Mouse (Mus musculus): ENCODE results near the gene Cdc42bpg. TPM values are rescaled to one million over a fixed set of nuclear protein-coding genes. Genes with fewer than 3 reads are reported as not detected.
"Not testable (repeated sequence)": the region's sequence is repeated elsewhere in the genome, so short reads cannot be mapped to it uniquely, and the experiment has no call there.

The Cdc42bpg gene
- polyA plus RNA-seq, 1 experiment from 2014 or later = 0.38 TPM

DNA sequence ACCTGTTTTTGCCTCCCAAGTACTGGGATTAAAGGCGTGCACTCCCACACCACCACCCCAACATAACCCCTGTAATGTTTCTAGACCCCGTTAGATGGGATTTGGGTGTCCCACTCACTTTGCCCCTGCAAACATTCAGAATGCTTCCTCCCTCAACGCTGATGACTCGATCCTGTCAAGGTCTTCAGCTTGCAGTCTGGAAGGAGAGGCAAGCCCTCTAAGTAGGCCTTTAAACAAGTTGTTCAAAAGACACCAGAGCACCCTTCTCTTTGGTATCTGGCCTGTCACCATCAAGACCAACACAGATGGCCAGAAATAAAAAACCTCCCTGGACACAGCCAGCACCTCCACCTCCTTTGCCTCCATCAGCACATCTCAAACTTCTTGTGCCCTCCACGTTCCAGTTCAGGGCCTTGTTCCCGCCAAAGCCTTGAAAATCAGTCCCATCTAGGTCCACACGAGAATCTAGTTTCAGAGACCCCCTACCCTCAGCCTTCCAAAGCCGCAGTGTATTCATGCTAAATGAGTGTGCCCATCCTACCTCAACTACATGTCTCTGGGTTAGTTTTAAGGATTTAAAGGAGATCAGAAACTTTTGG is 640 bp upstream of the Cdc42bpg start:
- no peak for DNase-seq (ENCODE audit: low spot score)
- Histone ChIP-seq H3K36me3 (peaks cover 16% of the 10 kb centered on the region; the same call in 1 of the 2 replicates), H3K4me3 (peak overlapping the region; percentile 82), H3K27me3 (ENCODE audit: insufficient read depth, poor library complexity, severe bottlenecking) (peaks cover 9% of the 10 kb centered on the region; the same call in 1 of the 2 replicates), H3K27ac (peak overlapping the region; percentile 94), H3K9me3 (no peaks in the 10 kb centered on the region), H3K4me1 (peaks cover 54% of the 10 kb centered on the region)
- 51% methylated on average over 8 of the region's 8 CpGs for WGBS

DNA sequence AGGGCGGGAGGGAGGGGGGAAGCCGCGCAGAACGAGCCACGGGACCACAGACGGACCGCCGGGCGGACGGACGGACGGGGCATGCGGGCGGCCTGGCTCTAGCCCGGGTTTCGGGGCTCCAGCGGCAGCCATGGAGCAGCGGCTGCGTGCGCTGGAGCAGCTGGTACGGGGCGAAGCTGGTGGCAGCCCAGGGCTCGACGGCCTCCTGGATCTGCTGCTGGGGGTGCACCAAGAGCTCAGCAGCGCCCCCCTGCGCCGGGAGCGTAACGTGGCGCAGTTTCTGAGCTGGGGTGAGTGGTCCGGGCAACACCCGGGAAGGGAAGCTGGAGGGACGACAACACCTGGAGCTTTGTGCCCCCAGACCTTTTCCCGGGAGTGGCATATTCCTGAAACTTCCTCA is 330 bp downstream of the Cdc42bpg start:
- Histone ChIP-seq H3K9me3 (no peaks in the 10 kb centered on the region), H3K36me3 (peaks cover 18% of the 10 kb centered on the region; the same call in 1 of the 2 replicates), H3K4me1 (peaks cover 53% of the 10 kb centered on the region), H3K27me3 (ENCODE audit: insufficient read depth, poor library complexity, severe bottlenecking) (peaks cover 9% of the 10 kb centered on the region; the same call in 1 of the 2 replicates), H3K27ac (peak overlapping the region; percentile 94), H3K4me3 (peak overlapping the region; percentile 82)
- DNase-seq (ENCODE audit: low spot score) = peak; percentile 91
- under 1% methylated on average over 34 of the region's 34 CpGs for WGBS

DNA sequence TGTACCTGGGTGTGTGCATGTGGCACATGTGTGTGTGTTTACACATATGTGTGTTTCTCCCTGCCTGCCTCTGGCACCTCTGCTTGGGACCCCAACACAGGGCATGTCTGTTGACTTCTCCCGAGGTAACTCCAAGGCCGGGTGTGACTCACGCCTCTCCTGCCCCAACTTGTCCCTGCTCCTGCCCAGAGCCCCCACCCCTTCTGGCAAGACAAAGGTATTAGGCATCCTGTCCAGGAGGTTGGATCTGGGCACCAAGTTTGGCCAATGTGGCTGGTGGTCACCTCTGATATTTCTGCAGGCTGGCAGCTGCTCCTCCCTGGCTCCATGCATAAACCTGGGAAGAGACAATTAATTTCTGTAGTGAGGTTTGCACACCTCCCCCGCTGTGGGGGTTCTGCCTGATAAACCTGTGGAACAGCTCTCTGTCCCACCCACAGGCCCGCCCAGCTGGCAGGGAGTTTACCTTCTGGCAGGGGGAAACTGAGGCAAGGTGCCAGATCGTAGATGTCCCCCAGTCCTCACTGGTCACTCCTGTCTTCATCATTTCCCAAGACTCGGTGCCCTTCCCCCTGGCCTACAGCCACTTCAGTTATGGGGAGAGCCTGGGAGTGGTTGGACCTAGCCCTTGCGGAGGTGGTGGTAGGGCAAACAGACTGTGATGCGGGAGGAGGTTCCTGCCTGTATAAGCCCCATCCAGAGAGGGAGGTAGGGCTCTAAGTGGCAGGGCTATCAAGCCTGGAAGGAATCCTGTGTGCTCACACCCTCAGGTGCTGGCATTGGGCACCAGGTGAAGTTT is 1.7 kb downstream of the Cdc42bpg start:
- WGBS = 80% methylated on average over 9 of the region's 9 CpGs
- DNase-seq (ENCODE audit: low spot score) = no peak
- Histone ChIP-seq H3K4me3 (no peak overlapping the region), H3K27me3 (ENCODE audit: insufficient read depth, poor library complexity, severe bottlenecking) (peaks cover 9% of the 10 kb centered on the region; the same call in 1 of the 2 replicates), H3K9me3 (no peaks in the 10 kb centered on the region), H3K36me3 (peaks cover 27% of the 10 kb centered on the region; the same call in 1 of the 2 replicates), H3K4me1 (peaks cover 53% of the 10 kb centered on the region), H3K27ac (0 out of 2 replicates have a peak overlapping the region, but pooled peaks have one; percentile 17)

DNA sequence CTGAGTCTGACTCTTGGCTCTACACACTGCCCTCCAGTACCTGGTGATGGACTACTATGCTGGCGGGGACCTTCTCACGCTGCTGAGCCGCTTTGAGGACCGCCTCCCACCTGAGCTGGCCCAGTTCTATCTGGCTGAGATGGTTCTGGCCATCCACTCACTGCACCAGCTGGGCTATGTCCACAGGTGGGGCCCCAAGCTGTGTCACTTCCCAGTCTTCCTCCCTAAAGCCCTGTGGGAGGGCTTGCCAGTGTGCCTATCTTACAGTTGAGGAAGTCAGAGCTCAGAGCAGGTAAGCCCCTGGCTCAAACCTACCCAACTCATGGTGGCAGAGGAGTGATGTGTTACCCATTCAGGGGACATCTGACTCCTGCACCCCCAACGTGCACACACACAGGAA is 3.9 kb downstream of the Cdc42bpg start:
- no peak for DNase-seq (ENCODE audit: low spot score)
- Histone ChIP-seq H3K27me3 (ENCODE audit: insufficient read depth, poor library complexity, severe bottlenecking) (peaks cover 9% of the 10 kb centered on the region; the same call in 1 of the 2 replicates), H3K36me3 (peaks cover 50% of the 10 kb centered on the region), H3K27ac (no peak overlapping the region), H3K4me3 (no peak overlapping the region), H3K9me3 (no peaks in the 10 kb centered on the region), H3K4me1 (peaks cover 34% of the 10 kb centered on the region)
- WGBS = 85% methylated on average over 5 of the region's 5 CpGs

DNA sequence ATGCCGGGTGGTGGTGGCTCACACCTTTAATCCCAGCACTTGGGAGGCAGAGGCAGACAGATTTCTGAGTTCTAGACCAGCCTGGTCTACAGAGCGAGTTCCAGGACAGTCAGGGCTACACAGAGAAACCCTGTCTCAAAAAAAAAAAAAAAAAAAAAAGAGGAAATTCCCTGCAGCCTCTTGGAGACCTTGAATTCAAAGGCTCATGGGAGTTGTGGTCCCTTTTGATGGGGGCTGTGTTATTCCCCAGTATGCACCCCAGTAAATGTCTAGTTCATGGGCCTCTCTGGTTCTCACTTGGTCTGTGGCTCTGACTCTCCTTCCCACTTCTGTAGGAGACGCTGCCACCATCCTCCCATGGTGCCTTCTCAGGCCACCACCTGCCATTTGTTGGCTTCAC is 5.5 kb downstream of the Cdc42bpg start:
- 84% methylated on average over 3 of the region's 3 CpGs for WGBS
- H3K36me3 ChIP-seq = peaks cover 65% of the 10 kb centered on the region

DNA sequence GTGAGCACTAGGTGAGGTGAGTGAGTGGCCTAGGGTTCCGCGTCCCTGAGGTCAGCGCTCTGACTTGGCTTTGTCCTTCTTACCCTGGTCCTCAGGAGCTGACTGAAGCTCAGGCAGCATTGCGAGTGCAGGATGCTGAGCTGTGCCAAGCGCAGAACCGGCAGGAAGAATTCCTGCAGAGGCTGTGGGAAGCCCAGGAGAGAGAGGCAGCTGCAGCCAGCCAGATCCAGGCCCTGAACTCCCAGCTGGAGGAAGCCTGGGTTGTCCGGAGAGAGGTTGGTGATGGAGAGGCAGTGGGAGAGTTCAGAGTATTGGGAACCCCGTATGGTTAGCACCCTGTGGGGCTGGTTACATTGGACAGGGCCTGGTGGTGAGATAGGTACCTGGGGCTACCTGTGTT is 7.5 kb downstream of the Cdc42bpg start:
- Histone ChIP-seq H3K4me3 (no peak overlapping the region), H3K4me1 (peaks cover 20% of the 10 kb centered on the region), H3K36me3 (peaks cover 85% of the 10 kb centered on the region), H3K9me3 (no peaks in the 10 kb centered on the region), H3K27ac (no peak overlapping the region), H3K27me3 (ENCODE audit: insufficient read depth, poor library complexity, severe bottlenecking) (no peaks in the 10 kb centered on the region)
- no peak for DNase-seq (ENCODE audit: low spot score)
- WGBS = 87% methylated on average over 8 of the region's 8 CpGs

More for the DNA sequence above, 5.5 kb downstream of the Cdc42bpg start:
- H3K4me1 ChIP-seq = peaks cover 33% of the 10 kb centered on the region
- not testable (repeated sequence) for H3K4me3 ChIP-seq; H3K27ac ChIP-seq; H3K27me3 ChIP-seq (ENCODE audit: insufficient read depth, poor library complexity, severe bottlenecking); H3K9me3 ChIP-seq; DNase-seq (ENCODE audit: low spot score)

DNA sequence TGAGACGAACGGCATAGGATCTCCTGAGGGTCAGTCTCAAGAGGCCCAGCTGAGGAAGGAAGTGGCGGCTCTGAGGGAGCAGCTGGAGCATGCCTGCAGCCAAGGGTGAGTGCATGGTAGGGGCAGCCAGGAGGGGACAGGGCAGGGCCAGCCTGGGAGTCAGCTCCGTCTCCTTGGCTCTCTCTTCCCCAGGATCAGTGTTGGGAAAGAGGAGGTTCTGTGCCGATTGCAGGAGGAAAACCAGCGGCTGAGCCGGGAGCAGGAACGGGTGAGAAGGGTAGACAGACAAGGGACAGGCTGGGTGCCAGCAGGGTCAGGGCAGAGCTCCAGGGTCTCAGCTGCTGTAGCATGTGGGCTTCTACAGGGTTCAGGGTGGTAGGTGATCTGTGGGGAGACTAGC is 8.3 kb downstream of the Cdc42bpg start:
- H3K9me3 ChIP-seq = no peaks in the 10 kb centered on the region
- WGBS = 75% methylated on average over 8 of the region's 8 CpGs

DNA sequence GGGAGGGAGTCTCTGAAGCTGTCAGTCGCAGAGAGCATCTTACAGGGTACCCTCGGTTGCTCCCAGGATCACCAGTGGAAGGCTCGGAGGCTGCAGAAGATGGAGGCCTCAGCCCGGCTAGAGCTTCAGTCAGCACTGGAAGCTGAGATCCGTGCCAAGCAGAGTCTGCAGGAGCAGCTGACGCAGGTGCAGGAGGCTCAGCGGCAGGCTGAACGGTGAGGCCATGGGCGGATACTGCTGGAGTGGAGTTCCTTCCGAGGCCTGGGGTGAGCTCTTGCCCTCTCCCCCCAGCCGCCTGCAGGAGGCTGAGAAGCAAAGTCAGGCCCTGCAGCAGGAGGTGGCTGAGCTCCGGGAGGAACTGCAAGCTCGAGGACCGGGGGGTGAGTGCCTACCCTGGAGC is 9.3 kb downstream of the Cdc42bpg start:
- H3K27me3 ChIP-seq (ENCODE audit: insufficient read depth, poor library complexity, severe bottlenecking) = no peaks in the 10 kb centered on the region
- H3K36me3 ChIP-seq = peaks cover 95% of the 10 kb centered on the region
- no peak overlapping the region for H3K4me3 ChIP-seq
- H3K9me3 ChIP-seq = no peaks in the 10 kb centered on the region
- H3K27ac ChIP-seq = no peak overlapping the region
- H3K4me1 ChIP-seq = peaks cover 19% of the 10 kb centered on the region
- DNase-seq (ENCODE audit: low spot score) = no peak
- WGBS = 76% methylated on average over 14 of the region's 14 CpGs

More for the DNA sequence above, 8.3 kb downstream of the Cdc42bpg start:
- Histone ChIP-seq H3K36me3 (peaks cover 93% of the 10 kb centered on the region), H3K4me1 (peaks cover 16% of the 10 kb centered on the region), H3K27me3 (ENCODE audit: insufficient read depth, poor library complexity, severe bottlenecking) (no peaks in the 10 kb centered on the region), H3K4me3 (no peak overlapping the region), H3K27ac (no peak overlapping the region)
- DNase-seq (ENCODE audit: low spot score) = no peak

DNA sequence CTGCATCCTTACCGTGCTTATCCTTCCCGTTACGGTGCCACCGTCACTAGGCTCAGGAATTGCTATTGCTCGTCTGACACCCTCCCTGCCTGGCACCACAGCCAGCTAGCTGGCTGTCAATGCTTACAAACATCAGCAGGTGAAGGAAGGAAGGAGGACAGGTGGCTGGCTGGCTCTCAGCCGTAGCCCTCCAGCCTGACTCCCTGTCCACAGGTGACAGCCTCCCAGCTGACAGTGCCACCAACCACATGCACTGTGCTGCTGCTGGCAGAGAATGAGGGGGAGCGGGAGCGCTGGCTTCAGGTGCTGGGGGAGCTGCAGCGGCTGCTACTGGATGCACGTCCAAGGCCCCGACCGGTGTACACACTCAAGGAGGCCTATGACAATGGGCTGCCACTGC is 11.9 kb downstream of the Cdc42bpg start:
- no peak for DNase-seq (ENCODE audit: low spot score)
- H3K27me3 ChIP-seq (ENCODE audit: insufficient read depth, poor library complexity, severe bottlenecking) = no peaks in the 10 kb centered on the region
- H3K9me3 ChIP-seq = no peaks in the 10 kb centered on the region
- peaks cover 35% of the 10 kb centered on the region for H3K4me1 ChIP-seq
- no peak overlapping the region for H3K4me3 ChIP-seq
- H3K27ac ChIP-seq = no peak overlapping the region
- WGBS = 90% methylated on average over 12 of the region's 12 CpGs
- H3K36me3 ChIP-seq = peaks cover 81% of the 10 kb centered on the region

DNA sequence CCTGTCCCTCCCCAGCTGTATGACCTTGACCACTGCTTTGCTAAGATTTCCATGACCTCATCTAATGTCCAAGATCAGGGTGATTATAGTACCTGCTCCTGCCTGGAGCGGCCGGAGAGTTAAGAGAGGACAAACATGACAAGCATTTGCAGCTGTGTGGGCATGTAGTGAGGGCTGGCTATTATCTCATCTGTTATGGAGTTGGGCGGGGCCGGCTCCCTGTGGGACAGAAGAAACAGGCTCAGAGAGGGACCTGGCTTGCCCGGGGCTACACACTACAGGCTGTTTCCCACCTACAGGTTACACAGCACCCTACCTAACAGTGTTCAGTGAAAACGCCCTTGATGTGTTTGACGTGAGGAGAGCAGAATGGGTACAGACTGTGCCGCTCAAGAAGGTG is 15.1 kb downstream of the Cdc42bpg start:
- Histone ChIP-seq H3K27ac (peak overlapping the region; percentile 18; the same call in 1 of the 2 replicates), H3K36me3 (peaks cover 57% of the 10 kb centered on the region), H3K4me3 (no peak overlapping the region), H3K27me3 (ENCODE audit: insufficient read depth, poor library complexity, severe bottlenecking) (no peaks in the 10 kb centered on the region), H3K4me1 (peaks cover 34% of the 10 kb centered on the region), H3K9me3 (no peaks in the 10 kb centered on the region)
- DNase-seq (ENCODE audit: low spot score) = no peak
- WGBS = 63% methylated on average over 8 of the region's 8 CpGs

DNA sequence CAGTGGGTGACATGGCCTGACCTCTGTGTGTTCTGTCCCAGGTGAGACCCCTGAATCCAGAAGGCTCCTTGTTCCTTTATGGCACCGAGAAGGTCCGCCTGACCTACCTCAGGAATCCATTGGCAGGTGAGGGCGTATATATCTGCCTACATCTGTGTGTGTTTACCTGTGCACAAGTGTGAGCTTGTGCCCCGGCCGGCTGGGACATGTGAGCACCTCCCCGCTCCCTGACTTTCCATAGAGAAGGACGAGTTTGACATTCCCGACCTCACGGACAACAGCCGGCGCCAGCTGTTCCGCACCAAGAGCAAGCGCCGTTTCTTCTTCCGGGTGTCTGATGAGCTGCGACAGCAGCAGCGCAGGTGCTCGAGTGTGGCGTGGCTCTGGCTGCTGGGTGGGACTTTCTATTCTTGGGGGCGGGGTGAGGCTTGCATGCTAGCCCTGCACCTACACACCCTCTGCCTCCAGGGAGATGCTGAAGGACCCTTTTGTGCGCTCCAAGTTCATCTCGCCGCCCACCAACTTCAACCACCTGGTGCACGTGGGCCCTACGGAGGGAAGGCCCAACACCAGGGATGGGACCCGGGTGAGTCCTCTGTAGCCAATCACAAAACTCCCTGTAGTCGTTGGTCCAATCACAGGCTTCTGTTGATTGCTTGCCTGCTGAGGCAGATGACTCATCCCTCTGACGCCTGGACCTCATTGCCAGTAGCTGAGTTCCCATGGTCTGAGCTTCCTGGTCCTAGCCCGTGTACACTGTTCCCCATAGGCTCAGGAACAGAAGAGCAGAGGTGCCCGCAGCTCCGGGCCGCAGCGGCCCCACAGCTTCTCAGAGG is 15.7 kb downstream of the Cdc42bpg start:
- no peak for DNase-seq (ENCODE audit: low spot score)
- 76% methylated on average over 33 of the region's 33 CpGs for WGBS
- Histone ChIP-seq H3K9me3 (no peaks in the 10 kb centered on the region), H3K36me3 (peaks cover 51% of the 10 kb centered on the region), H3K27me3 (ENCODE audit: insufficient read depth, poor library complexity, severe bottlenecking) (no peaks in the 10 kb centered on the region), H3K27ac (peak overlapping the region; percentile 18), H3K4me3 (no peak overlapping the region), H3K4me1 (peaks cover 27% of the 10 kb centered on the region)

DNA sequence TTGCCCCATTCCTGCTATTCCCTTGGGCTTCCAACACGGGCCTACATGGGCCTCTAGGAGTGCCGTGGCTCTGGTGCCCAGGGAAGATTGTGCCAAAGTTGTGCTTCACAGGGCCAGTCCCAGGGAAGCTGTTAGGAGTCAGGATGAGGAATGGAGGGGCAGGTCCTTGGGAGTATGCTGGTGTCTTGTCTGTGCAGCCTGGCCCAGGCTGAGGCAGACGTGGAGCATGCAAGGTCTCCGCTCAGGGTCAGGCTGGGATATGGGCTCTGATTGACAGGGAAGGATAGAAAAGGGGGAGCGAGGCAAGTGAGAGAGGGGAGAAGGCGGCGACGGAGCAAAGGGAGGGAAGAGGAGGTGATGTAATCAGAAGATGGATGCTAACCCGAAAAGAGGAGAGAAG is 18.5 kb downstream of the Cdc42bpg start:
- DNase-seq (ENCODE audit: low spot score) = no peak
- no peaks in the 10 kb centered on the region for H3K9me3 ChIP-seq
- no peaks in the 10 kb centered on the region for H3K27me3 ChIP-seq (ENCODE audit: insufficient read depth, poor library complexity, severe bottlenecking)
- WGBS = 75% methylated on average over 9 of the region's 9 CpGs
- H3K27ac ChIP-seq = no peak overlapping the region
- H3K4me3 ChIP-seq = no peak overlapping the region
- H3K36me3 ChIP-seq = peaks cover 25% of the 10 kb centered on the region
- H3K4me1 ChIP-seq = peaks cover 24% of the 10 kb centered on the region

Measured in heart, embryonic 10.5 days (tissue).